Mouse (Mus musculus): ENCODE results near the gene Klk6. TPM values are rescaled to one million over a fixed set of nuclear protein-coding genes. Genes with fewer than 3 reads are reported as not detected.

The Klk6 gene
- total and polyA plus RNA-seq, 2 experiments from 2014 or later, result not detected

DNA sequence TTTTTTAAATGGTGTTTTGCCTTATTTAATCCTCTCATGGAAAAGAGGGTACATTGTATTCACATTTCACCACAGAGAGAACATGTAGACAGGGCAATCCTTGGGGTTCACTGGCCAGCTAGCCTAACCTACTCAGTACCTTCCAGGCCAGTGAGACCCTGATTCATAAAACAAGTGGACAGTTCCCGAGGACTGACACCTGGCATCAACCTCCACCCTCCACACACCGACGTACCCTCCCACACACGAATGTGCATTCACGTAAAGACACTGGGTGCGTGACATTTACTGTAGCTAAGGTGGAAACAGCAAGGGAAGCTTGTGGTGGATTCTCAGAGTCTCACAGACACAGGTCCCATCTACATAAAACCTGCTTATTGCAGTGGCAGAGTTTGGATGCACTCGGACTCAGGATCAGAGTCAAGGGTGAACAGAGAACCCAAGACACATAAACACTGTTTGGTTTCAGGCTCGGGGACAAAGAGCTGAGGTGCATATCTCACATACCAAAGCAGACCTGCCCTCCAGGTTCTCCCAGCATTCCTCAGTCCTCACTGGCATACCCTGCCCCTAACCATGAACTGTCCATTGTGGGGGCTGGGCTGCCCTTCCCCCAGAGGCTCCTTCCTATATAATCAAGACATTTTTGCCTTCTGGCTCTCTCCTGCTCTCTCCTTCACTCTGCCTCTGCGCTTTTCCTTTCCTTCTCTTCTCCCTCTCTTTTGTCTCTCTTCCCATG, 30.5 kb downstream of the Klk6 start:
- DNase-seq (no peak), ATAC-seq (no peak)
- 84% methylated on average over 9 of the region's 9 CpGs for WGBS
- no peaks in the 10 kb centered on the region for H3K4me1 ChIP-seq (ENCODE audit: insufficient read depth)
- H3K4me2 ChIP-seq (ENCODE audit: low read depth), result no peak overlapping the region
- H3K4me3 ChIP-seq (ENCODE audit: low read depth, low read length), result no peak overlapping the region
- H3K27ac ChIP-seq (ENCODE audit: low read depth, low read length), result no peak overlapping the region
- no peaks in the 10 kb centered on the region for H3K36me3 ChIP-seq (ENCODE audit: insufficient read depth)
- TF ChIP-seq CTCF (IDR thresholded peaks at IDR 0.05; ENCODE audit: low read depth), result no peak
- H3K9me3 ChIP-seq (ENCODE audit: low read length), result no peaks in the 10 kb centered on the region
- H3K9ac ChIP-seq, result no peak overlapping the region
- no peaks in the 10 kb centered on the region for H3K27me3 ChIP-seq (ENCODE audit: insufficient read depth, low read length)

DNA sequence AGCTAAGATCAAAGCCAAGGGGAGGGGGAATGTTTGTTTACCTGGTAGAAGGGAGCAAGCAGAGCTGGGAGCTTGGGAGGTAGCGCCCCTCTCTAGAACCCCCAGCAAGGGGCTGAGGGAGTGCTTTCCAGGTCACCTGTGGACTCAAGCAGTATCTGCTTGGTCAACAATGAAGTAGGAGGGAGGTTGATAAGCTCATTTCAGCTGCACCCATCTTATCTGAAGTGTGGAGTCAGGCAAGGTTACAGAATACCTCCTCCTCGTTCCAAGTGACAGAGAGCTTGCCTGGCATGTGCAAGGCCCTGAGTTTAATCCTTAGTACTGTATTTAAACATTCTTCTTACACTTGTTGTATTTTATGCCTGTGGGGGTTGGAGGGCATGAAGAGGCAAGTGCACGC, 31.4 kb downstream of the Klk6 start:
- H3K36me3 ChIP-seq (ENCODE audit: insufficient read depth), result no peaks in the 10 kb centered on the region
- H3K4me2 ChIP-seq (ENCODE audit: low read depth), result no peak overlapping the region
- 75% methylated on average over 3 of the region's 3 CpGs for WGBS
- H3K27ac ChIP-seq (ENCODE audit: low read depth, low read length), result no peak overlapping the region
- no peak overlapping the region for H3K9ac ChIP-seq
- no peaks in the 10 kb centered on the region for H3K27me3 ChIP-seq (ENCODE audit: insufficient read depth, low read length)
- no peak for TF ChIP-seq CTCF (IDR thresholded peaks at IDR 0.05; ENCODE audit: low read depth)
- no peak overlapping the region for H3K4me3 ChIP-seq (ENCODE audit: low read depth, low read length)
- DNase-seq, result no peak
- H3K4me1 ChIP-seq (ENCODE audit: insufficient read depth), result no peaks in the 10 kb centered on the region
- no peaks in the 10 kb centered on the region for H3K9me3 ChIP-seq (ENCODE audit: low read length)
- no peak for ATAC-seq

DNA sequence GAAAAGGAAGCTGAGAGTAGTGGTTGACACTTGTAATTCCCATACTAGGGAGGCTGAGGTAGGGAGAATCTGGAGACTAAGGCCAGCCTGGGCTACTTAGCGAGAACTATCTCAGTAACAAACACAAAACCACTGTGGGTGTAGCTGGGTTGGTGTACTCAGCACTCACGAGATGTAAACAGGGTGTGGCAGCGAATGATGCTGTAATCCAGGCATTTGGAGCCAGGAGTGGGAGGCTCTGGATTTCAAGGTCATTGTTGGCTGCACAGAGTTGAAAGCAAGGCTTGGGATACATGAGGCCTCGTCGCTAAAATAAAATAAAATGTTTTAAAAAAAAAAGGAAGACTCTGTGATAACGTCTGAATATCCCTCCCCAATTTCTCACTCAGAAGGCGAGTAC, 32.0 kb downstream of the Klk6 start:
- Histone ChIP-seq H3K27ac (ENCODE audit: low read depth, low read length) (no peak overlapping the region), H3K4me2 (ENCODE audit: low read depth) (no peak overlapping the region), H3K4me3 (ENCODE audit: low read depth, low read length) (no peak overlapping the region), H3K27me3 (ENCODE audit: insufficient read depth, low read length) (no peaks in the 10 kb centered on the region), H3K4me1 (ENCODE audit: insufficient read depth) (no peaks in the 10 kb centered on the region), H3K9ac (no peak overlapping the region), H3K9me3 (ENCODE audit: low read length) (no peaks in the 10 kb centered on the region), H3K36me3 (ENCODE audit: insufficient read depth) (no peaks in the 10 kb centered on the region)
- 86% methylated on average over 7 of the region's 7 CpGs for WGBS
- DNase-seq, result no peak
- no peak for ATAC-seq
- TF ChIP-seq CTCF (IDR thresholded peaks at IDR 0.05; ENCODE audit: low read depth), result no peak

DNA sequence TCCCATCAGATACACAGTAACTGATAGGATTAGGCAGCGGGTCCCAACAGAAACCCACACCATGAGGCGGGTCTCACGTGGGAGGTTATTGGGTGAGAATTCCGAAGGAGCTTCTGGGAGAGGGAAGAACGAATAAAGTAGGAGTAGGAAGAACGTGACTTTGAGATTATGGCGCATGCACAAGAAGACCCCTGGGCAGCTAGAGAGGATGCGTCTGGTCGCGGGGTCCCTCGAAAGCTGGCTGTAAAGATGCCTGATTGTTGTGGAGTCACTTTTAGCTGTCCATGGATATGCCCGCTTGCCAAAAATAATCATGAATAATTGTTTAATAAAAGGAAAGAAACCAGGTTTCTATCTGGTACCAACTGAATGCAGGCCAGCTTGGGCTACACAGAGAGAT, 33.2 kb downstream of the Klk6 start:
- Histone ChIP-seq H3K27ac (ENCODE audit: low read depth, low read length) (no peak overlapping the region), H3K9me3 (ENCODE audit: low read length) (no peaks in the 10 kb centered on the region), H3K4me1 (ENCODE audit: insufficient read depth) (no peaks in the 10 kb centered on the region), H3K27me3 (ENCODE audit: insufficient read depth, low read length) (no peaks in the 10 kb centered on the region), H3K4me3 (ENCODE audit: low read depth, low read length) (no peak overlapping the region), H3K9ac (no peak overlapping the region), H3K36me3 (ENCODE audit: insufficient read depth) (no peaks in the 10 kb centered on the region), H3K4me2 (ENCODE audit: low read depth) (no peak overlapping the region)
- WGBS, result 93% methylated on average over 12 of the region's 12 CpGs
- no peak for TF ChIP-seq CTCF (IDR thresholded peaks at IDR 0.05; ENCODE audit: low read depth)
- DNase-seq (no peak), ATAC-seq (no peak)

DNA sequence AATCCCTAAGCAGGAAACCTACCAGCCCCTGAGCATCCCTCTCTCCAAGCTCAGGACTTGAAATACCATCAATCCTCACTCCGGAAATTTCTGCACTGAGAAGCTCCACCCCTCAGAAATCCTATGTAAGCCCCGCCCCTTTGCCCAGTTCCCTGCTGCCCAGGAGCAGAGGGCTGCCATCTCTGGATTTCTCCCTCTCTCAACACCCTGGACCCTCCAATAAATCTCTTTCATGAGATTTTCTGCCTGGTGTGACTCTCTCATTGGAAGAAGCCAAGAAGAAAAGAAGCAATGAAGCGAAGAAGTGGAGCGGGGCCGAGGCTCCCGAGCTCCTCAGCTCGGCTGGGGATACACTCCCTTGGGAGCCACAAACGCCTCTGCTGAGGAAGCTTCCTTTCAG, 36.1 kb downstream of the Klk6 start:
- H3K4me3 ChIP-seq (ENCODE audit: low read depth, low read length), result no peak overlapping the region
- H3K27me3 ChIP-seq (ENCODE audit: insufficient read depth, low read length), result no peaks in the 10 kb centered on the region
- H3K9ac ChIP-seq, result no peak overlapping the region
- H3K27ac ChIP-seq (ENCODE audit: low read depth, low read length), result no peak overlapping the region
- no peaks in the 10 kb centered on the region for H3K9me3 ChIP-seq (ENCODE audit: low read length)
- no peak for DNase-seq
- no peak overlapping the region for H3K4me2 ChIP-seq (ENCODE audit: low read depth)
- H3K4me1 ChIP-seq (ENCODE audit: insufficient read depth), result no peaks in the 10 kb centered on the region
- 30% methylated on average over 8 of the region's 8 CpGs for WGBS
- TF ChIP-seq CTCF (IDR thresholded peaks at IDR 0.05; ENCODE audit: low read depth), result no peak
- no peaks in the 10 kb centered on the region for H3K36me3 ChIP-seq (ENCODE audit: insufficient read depth)
- ATAC-seq, result no peak

DNA sequence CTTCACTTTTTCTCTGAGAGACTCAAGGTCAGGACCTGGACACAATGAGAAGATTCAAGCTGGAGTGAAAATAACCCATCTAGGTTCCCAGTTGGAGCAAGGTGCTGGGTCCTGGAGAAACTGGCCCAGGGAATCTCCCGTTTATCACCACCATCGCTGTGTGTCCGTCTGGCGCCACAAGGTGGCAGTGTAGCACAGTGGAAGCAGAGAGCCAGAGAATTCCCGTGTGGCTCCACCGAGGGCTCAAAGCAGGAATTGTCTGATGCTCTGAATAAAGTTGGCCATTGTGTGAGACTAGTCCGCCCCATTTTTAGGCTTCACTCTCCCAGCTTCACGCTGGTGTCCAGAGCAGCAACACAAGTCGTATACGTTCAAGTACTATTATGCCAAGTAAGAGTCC, 48.9 kb downstream of the Klk6 start:
- H3K4me1 ChIP-seq (ENCODE audit: insufficient read depth), result no peaks in the 10 kb centered on the region
- DNase-seq, result peak; percentile 82
- ATAC-seq, result peak; percentile 79
- WGBS, result 3% methylated on average over 10 of the region's 10 CpGs
- no peak overlapping the region for H3K9ac ChIP-seq
- no peaks in the 10 kb centered on the region for H3K27me3 ChIP-seq (ENCODE audit: insufficient read depth, low read length)
- H3K27ac ChIP-seq (ENCODE audit: low read depth, low read length), result no peak overlapping the region
- H3K4me2 ChIP-seq (ENCODE audit: low read depth), result no peak overlapping the region
- no peaks in the 10 kb centered on the region for H3K36me3 ChIP-seq (ENCODE audit: insufficient read depth)
- peak; percentile 93 for TF ChIP-seq CTCF (IDR thresholded peaks at IDR 0.05; ENCODE audit: low read depth)
- no peaks in the 10 kb centered on the region for H3K9me3 ChIP-seq (ENCODE audit: low read length)
- no peak overlapping the region for H3K4me3 ChIP-seq (ENCODE audit: low read depth, low read length)

DNA sequence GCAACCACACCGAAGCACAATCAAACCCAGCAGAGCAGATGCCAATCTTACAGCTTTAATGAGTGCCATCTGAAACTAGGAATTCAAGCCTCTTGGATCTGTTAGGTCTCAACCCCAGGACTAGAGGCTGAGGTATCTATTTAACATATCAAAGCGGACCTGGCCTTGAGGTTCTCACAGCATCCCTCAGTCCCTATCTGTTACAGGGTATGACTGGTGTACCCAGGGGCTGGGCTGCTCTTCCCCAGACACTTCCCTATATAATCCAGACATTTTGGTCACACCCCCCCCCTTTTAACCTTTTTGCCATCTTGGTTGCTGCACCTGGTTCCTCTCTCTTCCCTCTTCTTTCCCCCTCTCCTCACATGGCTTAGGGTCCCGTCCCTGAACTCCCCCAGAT, 49.4 kb downstream of the Klk6 start:
- Histone ChIP-seq H3K36me3 (ENCODE audit: insufficient read depth) (no peaks in the 10 kb centered on the region), H3K27me3 (ENCODE audit: insufficient read depth, low read length) (no peaks in the 10 kb centered on the region), H3K4me1 (ENCODE audit: insufficient read depth) (no peaks in the 10 kb centered on the region), H3K9ac (no peak overlapping the region), H3K4me2 (ENCODE audit: low read depth) (no peak overlapping the region), H3K9me3 (ENCODE audit: low read length) (no peaks in the 10 kb centered on the region), H3K4me3 (ENCODE audit: low read depth, low read length) (no peak overlapping the region), H3K27ac (ENCODE audit: low read depth, low read length) (no peak overlapping the region)
- no peak for DNase-seq
- TF ChIP-seq CTCF (IDR thresholded peaks at IDR 0.05; ENCODE audit: low read depth), result no peak
- WGBS, result 78% methylated on average over 3 of the region's 3 CpGs
- ATAC-seq, result no peak

Data from forebrain, postnatal 0 days (tissue).